Mouse (Mus musculus): ENCODE results near the gene Abca6. TPM values are rescaled to one million over a fixed set of nuclear protein-coding genes. Genes with fewer than 3 reads are reported as not detected.

Gene Abca6
- polyA plus RNA-seq, 1 experiment from 2014 or later = not detected

Other genes with a start within 250 kb of the Abca6 start
- gene Abca8a, start 155.8 kb downstream of the Abca6 start, polyA plus RNA-seq (2014; fragmentation: Nextera tagmentation; extraction: Ambion mirVana) = not detected in 2 replicates
- 0.77 TPM in 2 replicates for gene Abca9, start 83.6 kb downstream of the Abca6 start, polyA plus RNA-seq (2014; fragmentation: Nextera tagmentation; extraction: Ambion mirVana)
- gene Abca5, start 85.9 kb upstream of the Abca6 start, polyA plus RNA-seq (2014; fragmentation: Nextera tagmentation; extraction: Ambion mirVana) = 3.2 and 4.9 TPM in 2 replicates
- 58.7 and 62.4 TPM in 2 replicates for gene Map2k6, start 147.3 kb upstream of the Abca6 start, polyA plus RNA-seq (2014; fragmentation: Nextera tagmentation; extraction: Ambion mirVana)

Data from limb, embryonic 11.5 days (tissue).